Mouse (Mus musculus) CH12.LX (cell line): ENCODE measurements around the gene Arhgef6. TPM values are rescaled to one million over a fixed set of nuclear protein-coding genes. Genes with fewer than 3 reads are reported as not detected.

Source experiments
- DNase-seq: peaks from one replicate; pipeline ENCODE4 v3.0.0-alpha.2; 2013; ENCODE audit errors: extremely low read depth
- H3K27ac ChIP-seq: 2 replicates; pipeline ENCODE4 v1.5.1; 2012; ENCODE audit warnings: low read depth, mild to moderate bottlenecking, control low read depth, moderate library complexity; ENCODE audit not compliant: insufficient read depth
- H3K27me3 ChIP-seq: replicated peaks from 2 replicates; pipeline ENCODE3; 2012; ENCODE audit warnings: inconsistent platforms
- H3K36me3 ChIP-seq, 2 experiments: replicated peaks in 1 of 2; 2 replicates each; pipeline versions ENCODE3 to v1.6.1; 2012; ENCODE audit warnings: inconsistent platforms in 1 of 2, low read length in 1 of 2, mild to moderate bottlenecking in 1 of 2, mixed read lengths in 1 of 2, moderate library complexity in 1 of 2; ENCODE audit not compliant: control insufficient read depth in 1 of 2, insufficient read depth in 1 of 2
- H3K4me1 ChIP-seq, 2 experiments: 2 replicates each; pipeline ENCODE4 v1.6.1; 2012; ENCODE audit warnings: inconsistent platforms in 1 of 2, moderate library complexity in 1 of 2; ENCODE audit not compliant: insufficient read depth in 2 of 2, control insufficient read depth in 1 of 2
- H3K4me2 ChIP-seq: 2 replicates; pipeline ENCODE4 v1.6.1; 2012; ENCODE audit warnings: low read depth, mild to moderate bottlenecking, control low read depth; ENCODE audit not compliant: poor library complexity, insufficient read depth, severe bottlenecking
- H3K4me3 ChIP-seq, 3 experiments: fragments of 150-350 bp in 1 of 3; sonication (generic) in 1 of 3; replicated peaks in 1 of 3; 2 replicates each; pipeline versions ENCODE3 to v1.5.1; 2011 to 2012; ENCODE audit warnings: low read depth in 2 of 3, low read length in 2 of 3, mild to moderate bottlenecking in 2 of 3, moderate library complexity in 2 of 3, control low read depth in 1 of 3, improper control_type of control experiment in 1 of 3, inconsistent platforms in 1 of 3, mixed read lengths in 1 of 3; ENCODE audit not compliant: poor library complexity in 1 of 3
- H3K79me2 ChIP-seq: replicated peaks from 2 replicates; pipeline ENCODE4 v1.6.1; 2012; ENCODE audit warnings: mild to moderate bottlenecking, moderate library complexity; ENCODE audit not compliant: control insufficient read depth, poor library complexity, insufficient read depth, severe bottlenecking; ENCODE audit errors: extremely low read depth
- H3K9ac ChIP-seq: 2 replicates; pipeline ENCODE4 v1.6.1; 2012; ENCODE audit warnings: low read depth, mild to moderate bottlenecking, control low read depth, moderate library complexity; ENCODE audit not compliant: insufficient read depth
- H3K9me3 ChIP-seq: replicated peaks from 2 replicates; pipeline ENCODE3; 2012; ENCODE audit warnings: low read length, inconsistent platforms, mixed read lengths
- CHD2 ChIP-seq: IDR thresholded peaks from 2 replicates; pipeline ENCODE4 v1.6.1; 2011; ENCODE audit warnings: low read length, improper control_type of control experiment
- ETS1 ChIP-seq: conservative IDR thresholded peaks from 2 replicates; pipeline ENCODE4 v1.6.1; 2012; ENCODE audit warnings: low read depth, mild to moderate bottlenecking, inconsistent platforms, low read length, improper control_type of control experiment, moderate library complexity
- GABPA ChIP-seq: IDR thresholded peaks from 2 replicates; pipeline ENCODE4 v1.6.1; 2012; ENCODE audit warnings: low read depth, low read length, improper control_type of control experiment, inconsistent platforms; ENCODE audit not compliant: insufficient replicate concordance
- HCFC1 ChIP-seq: IDR thresholded peaks from 2 replicates; pipeline ENCODE4 v1.6.1; 2012; ENCODE audit warnings: low read depth, mild to moderate bottlenecking, inconsistent platforms, low read length, improper control_type of control experiment
- IRF4 ChIP-seq: IDR thresholded peaks from 2 replicates; pipeline ENCODE4 v1.6.1; 2014; ENCODE audit warnings: low read depth, mild to moderate bottlenecking, inconsistent platforms, low read length, improper control_type of control experiment
- JUN ChIP-seq: IDR thresholded peaks from 2 replicates; pipeline ENCODE4 v1.6.1; 2011; ENCODE audit warnings: low read depth, mild to moderate bottlenecking, low read length, improper control_type of control experiment, moderate library complexity; ENCODE audit not compliant: insufficient read depth
- JUND ChIP-seq: conservative IDR thresholded peaks from 2 replicates; pipeline ENCODE4 v1.6.1; 2011; ENCODE audit warnings: low read depth, low read length, improper control_type of control experiment
- MAZ ChIP-seq: IDR thresholded peaks from 2 replicates; pipeline ENCODE4 v1.6.1; 2012; ENCODE audit warnings: low read depth, mild to moderate bottlenecking, inconsistent platforms, low read length, improper control_type of control experiment, moderate library complexity
- MEF2A ChIP-seq: IDR thresholded peaks from 2 replicates; pipeline ENCODE4 v1.6.1; 2014; ENCODE audit warnings: low read depth, mild to moderate bottlenecking, inconsistent platforms, low read length, improper control_type of control experiment, borderline replicate concordance
- MXI1 ChIP-seq: IDR thresholded peaks from 2 replicates; pipeline ENCODE4 v1.6.1; 2011; ENCODE audit warnings: mild to moderate bottlenecking, low read depth, low read length, improper control_type of control experiment
- MYC ChIP-seq: IDR thresholded peaks from 2 replicates; pipeline ENCODE4 v1.6.1; 2011; ENCODE audit warnings: low read depth, mild to moderate bottlenecking, improper control_type of control experiment, low read length
- NELFE ChIP-seq: IDR thresholded peaks from 2 replicates; pipeline ENCODE4 v1.6.1; 2011; ENCODE audit warnings: low read depth, low read length, improper control_type of control experiment
- PAX5 ChIP-seq: IDR thresholded peaks from 2 replicates; pipeline ENCODE4 v1.6.1; 2012; ENCODE audit warnings: low read length, inconsistent platforms, mixed read lengths
- POLR2A ChIP-seq: IDR thresholded peaks from 2 replicates; pipeline ENCODE4 v1.6.1; 2011; ENCODE audit warnings: low read depth, mild to moderate bottlenecking, improper control_type of control experiment, low read length
- POLR2AphosphoS2 ChIP-seq: IDR thresholded peaks from 2 replicates; pipeline ENCODE4 v1.6.1; 2011; ENCODE audit warnings: low read depth, low read length, improper control_type of control experiment
- RAD21 ChIP-seq: IDR thresholded peaks from 2 replicates; pipeline ENCODE4 v1.6.1; 2011; ENCODE audit warnings: low read depth, mild to moderate bottlenecking, low read length, improper control_type of control experiment, moderate library complexity
- SMC3 ChIP-seq: IDR thresholded peaks from 2 replicates; pipeline ENCODE4 v1.6.1; 2011; ENCODE audit warnings: low read depth, low read length, improper control_type of control experiment
- TBP ChIP-seq: conservative IDR thresholded peaks from 2 replicates; pipeline ENCODE4 v1.6.1; 2011; ENCODE audit warnings: low read depth, low read length, improper control_type of control experiment
- USF1 ChIP-seq: IDR thresholded peaks from 2 replicates; pipeline ENCODE4 v1.6.1; 2014; ENCODE audit warnings: low read depth, mild to moderate bottlenecking, inconsistent platforms, low read length, improper control_type of control experiment
- USF2 ChIP-seq: conservative IDR thresholded peaks from 2 replicates; pipeline ENCODE4 v1.6.1; 2011; ENCODE audit warnings: low read depth, low read length, improper control_type of control experiment
- ZC3H11A ChIP-seq: IDR thresholded peaks from 2 replicates; pipeline ENCODE4 v1.6.1; 2012; ENCODE audit warnings: low read depth, mild to moderate bottlenecking, inconsistent platforms, low read length, improper control_type of control experiment
- ZKSCAN1 ChIP-seq: IDR thresholded peaks from 2 replicates; pipeline ENCODE4 v1.6.1; 2012; ENCODE audit warnings: low read depth, inconsistent platforms, low read length, improper control_type of control experiment, borderline replicate concordance
- ZMIZ1 ChIP-seq: IDR thresholded peaks from 2 replicates; pipeline ENCODE4 v1.6.1; 2012; ENCODE audit warnings: low read depth, mild to moderate bottlenecking, inconsistent platforms, low read length, improper control_type of control experiment
- ZNF384 ChIP-seq: IDR thresholded peaks from 2 replicates; pipeline ENCODE4 v1.6.1; 2012; ENCODE audit warnings: low read depth, low read length, improper control_type of control experiment, inconsistent platforms
- dilution Hi-C: fragments of 300-500 bp; cut with MboI; formaldehyde crosslinking; loops from 2 replicates; pipeline ENCODE4 v1.14.3; 2020; ENCODE audit warnings: low sequenced_read_pairs; ENCODE audit not compliant: extremely low pct_unique_long_range_greater_than_20kb, extremely low pct_ligation_motif_present
- in situ Hi-C: fragments of 300-500 bp; cut with MboI; formaldehyde crosslinking; loops from 3 replicates; pipeline ENCODE4 v1.14.3; 2019; ENCODE audit warnings: low sequenced_read_pairs, low pct_ligation_motif_present, low pct_unique_long_range_greater_than_20kb, mixed read lengths
- polyA plus RNA-seq: library from polyadenylated mRNA; unstranded; fragments of >175 nt; gene quantifications from 2 replicates; pipeline ENCODE4 v1.2.1, GENCODE M21; 2012; ENCODE audit warnings: low read depth; ENCODE audit not compliant: insufficient read length
- total RNA-seq, 2 experiments: library from RNA; depleted of rRNA; stranded (reverse); fragments of 300-350 nt in 1 of 2; fragments of >200 nt in 1 of 2; gene quantifications; 2 replicates each; pipeline ENCODE4 v1.2.3; 2012 to 2014

The Arhgef6 gene
- total and polyA plus RNA-seq, 3 experiments: 69.8 to 206 (median 162) TPM

GRCm38 (mm10) chrX:57377096-57377495 is 38.6 kb upstream of the Arhgef6 start:
- peaks cover 12 to 47% of the 10 kb centered on the region in 2 experiments for H3K36me3 ChIP-seq
- no peak for DNase-seq
- TF ChIP-seq PAX5 (no peak), POLR2A (no peak), ZMIZ1 (no peak), MYC (no peak), ZKSCAN1 (no peak), TBP (no peak), RAD21 (no peak), NELFE (no peak), USF2 (no peak), JUND (no peak), JUN (no peak), HCFC1 (no peak), GABPA (no peak), MAZ (no peak), SMC3 (no peak), ZNF384 (no peak), USF1 (no peak)
- TF ChIP-seq, all 38 proteins: peak for 0
- H3K9me3 ChIP-seq: no peaks in the 10 kb centered on the region
- no peaks in the 10 kb centered on the region for H3K79me2 ChIP-seq
- peaks cover 0 to 10% of the 10 kb centered on the region in 2 experiments; a peak in 2 of 4 replicates for H3K4me1 ChIP-seq
- in situ Hi-C loops: no loop called here
- H3K27ac ChIP-seq: no peak overlapping the region
- dilution Hi-C loops: no loop called here
- no peak overlapping the region for H3K4me3 ChIP-seq
- no peaks in the 10 kb centered on the region for H3K27me3 ChIP-seq
- H3K9ac ChIP-seq: no peak overlapping the region
- no peak overlapping the region for H3K4me2 ChIP-seq

GRCm38 (mm10) chrX:57374029-57374428 is 35.5 kb upstream of the Arhgef6 start:
- H3K36me3 ChIP-seq: peaks cover 6 to 22% of the 10 kb centered on the region in 2 experiments
- no peaks in the 10 kb centered on the region for H3K79me2 ChIP-seq
- no peak for DNase-seq
- no peak overlapping the region for H3K9ac ChIP-seq
- H3K4me1 ChIP-seq: peaks cover 0 to 10% of the 10 kb centered on the region in 2 experiments; a peak in 2 of 4 replicates
- no peaks in the 10 kb centered on the region for H3K9me3 ChIP-seq
- in situ Hi-C loops (no loop called here), dilution Hi-C loops (no loop called here)
- H3K4me3 ChIP-seq: no peak overlapping the region
- H3K27ac ChIP-seq: no peak overlapping the region
- TF ChIP-seq JUND: no peak
- TF ChIP-seq USF1: no peak
- TF ChIP-seq MEF2A: no peak
- TF ChIP-seq IRF4: no peak
- no peak for TF ChIP-seq ZNF384
- TF ChIP-seq ZC3H11A: no peak
- no peak for TF ChIP-seq ETS1
- no peak for TF ChIP-seq USF2
- TF ChIP-seq POLR2AphosphoS2: no peak
- TF ChIP-seq NELFE: no peak
- no peak for TF ChIP-seq CHD2
- no peak for TF ChIP-seq MXI1
- H3K27me3 ChIP-seq: no peaks in the 10 kb centered on the region
- no peak overlapping the region for H3K4me2 ChIP-seq
